Mouse (Mus musculus): ENCODE results near the gene Ppp1cc. TPM values are rescaled to one million over a fixed set of nuclear protein-coding genes. Genes with fewer than 3 reads are reported as not detected.

Gene Ppp1cc
- polyA plus RNA-seq, 1 experiment from 2014 or later = 338 TPM

Other genes with a start within 250 kb of the Ppp1cc start
- 11.1 and 12.6 TPM in 2 replicates for gene Cux2, start 108.2 kb upstream of the Ppp1cc start, polyA plus RNA-seq (2014; fragmentation: Nextera tagmentation; extraction: Ambion mirVana)
- gene Myl2, start 57.3 kb upstream of the Ppp1cc start, polyA plus RNA-seq (2014; fragmentation: Nextera tagmentation; extraction: Ambion mirVana) = 0.29 TPM in 1 of 2 replicates, not detected in the other
- 0.03 TPM in 1 of 2 replicates, not detected in the other for gene Ccdc63, start 17.5 kb upstream of the Ppp1cc start, polyA plus RNA-seq (2014; fragmentation: Nextera tagmentation; extraction: Ambion mirVana)
- gene Hvcn1, start 48.5 kb downstream of the Ppp1cc start, polyA plus RNA-seq (2014; fragmentation: Nextera tagmentation; extraction: Ambion mirVana) = 11.4 and 12.5 TPM in 2 replicates
- gene Tctn1, start 106.2 kb downstream of the Ppp1cc start, polyA plus RNA-seq (2014; fragmentation: Nextera tagmentation; extraction: Ambion mirVana) = 4.3 and 4.8 TPM in 2 replicates
- gene Pptc7, start 126.1 kb downstream of the Ppp1cc start, polyA plus RNA-seq (2014; fragmentation: Nextera tagmentation; extraction: Ambion mirVana) = 7.6 and 8.8 TPM in 2 replicates
- gene Rad9b, start 196.0 kb downstream of the Ppp1cc start, polyA plus RNA-seq (2014; fragmentation: Nextera tagmentation; extraction: Ambion mirVana) = 9.7 and 11.1 TPM in 2 replicates
- 211 and 215 TPM in 2 replicates for gene Vps29, start 196.1 kb downstream of the Ppp1cc start, polyA plus RNA-seq (2014; fragmentation: Nextera tagmentation; extraction: Ambion mirVana)
- gene Gpn3, start 213.6 kb downstream of the Ppp1cc start, polyA plus RNA-seq (2014; fragmentation: Nextera tagmentation; extraction: Ambion mirVana) = 61.2 and 64.9 TPM in 2 replicates
- 113 and 116 TPM in 2 replicates for gene Fam216a, start 214.1 kb downstream of the Ppp1cc start, polyA plus RNA-seq (2014; fragmentation: Nextera tagmentation; extraction: Ambion mirVana)
- gene Arpc3, start 233.6 kb downstream of the Ppp1cc start, polyA plus RNA-seq (2014; fragmentation: Nextera tagmentation; extraction: Ambion mirVana) = 61.7 and 65.3 TPM in 2 replicates